ENCODE assay signal across 14 mouse cellular contexts in the genomic region with DNA sequence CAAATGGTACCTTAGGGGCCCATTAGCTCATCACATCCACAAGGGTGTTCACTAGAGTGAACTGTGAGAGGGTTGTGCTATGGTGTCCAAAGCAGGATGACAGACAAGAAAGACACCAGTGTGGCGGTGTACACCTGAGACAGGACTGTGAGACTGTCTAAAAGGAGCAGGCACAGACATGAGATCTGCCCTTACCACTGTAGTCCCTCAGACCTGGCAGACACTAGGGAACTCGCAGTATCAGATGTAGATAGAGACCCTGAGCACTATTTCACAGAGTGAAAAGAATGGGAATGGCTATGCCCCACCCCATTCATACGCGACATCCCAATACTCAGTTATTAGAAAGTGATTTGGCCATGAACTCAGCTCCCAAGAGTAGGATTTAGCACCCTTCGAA.
"Had no signal": no experiment of that assay in that cellular context is flagged by ENCODE, and none has a peak within 500 bp of the region (broad histone marks: within the 10 kb centered on the region; RNA-seq: fewer than 3 reads in every experiment).

No protein-coding gene starts in this region.

- H3K4me3 ChIP-seq: left cerebral cortex, adult 2 months; limb, embryonic 12.5 days; liver, embryonic 13.5 days; midbrain, embryonic 10.5 days had no signal

- H3K27ac ChIP-seq: left cerebral cortex, adult 2 months; limb, embryonic 12.5 days; liver, embryonic 13.5 days; midbrain, embryonic 10.5 days had no signal

- DNase-seq: kidney, adult 8-10 months; kidney, postnatal 25 days; liver; liver, embryonic 13.5 days; lung, adult 18-20 months; midbrain, embryonic 14.5 days; right cerebral cortex, postnatal 4 days; spleen, adult 18-20 months; thymus, adult 18-20 months; thymus, postnatal 14 days had no signal

- H3K4me2 ChIP-seq: limb, embryonic 12.5 days; liver, embryonic 13.5 days had no signal

- H3K36me3 ChIP-seq: limb, embryonic 12.5 days; liver, embryonic 13.5 days; midbrain, embryonic 10.5 days had no signal

- H3K9ac ChIP-seq: limb, embryonic 12.5 days; liver, embryonic 13.5 days had no signal

- H3K9me3 ChIP-seq: limb, embryonic 12.5 days; liver, embryonic 13.5 days; midbrain, embryonic 10.5 days had no signal

- H3K4me1 ChIP-seq: limb, embryonic 12.5 days had no signal

- H3K27me3 ChIP-seq: limb, embryonic 12.5 days; liver, embryonic 13.5 days had no signal

- ATAC-seq: intestine, postnatal 0 days had no signal
